Mouse (Mus musculus) left cerebral cortex, postnatal 25 days (tissue): ENCODE measurements at regions not wholly inside any gene's neighbourhood (a gene's known extent, or its start where the extent isn't known, plus 50 kb on each side); places are given as distances from the start of the nearest gene placed in this dataset.

ENCODE experiments used
- DNase-seq, 2 experiments: peaks; one replicate each; pipeline ENCODE4 v3.0.0; 2022; ENCODE audit warnings: low spot score in 2 of 2, mixed read lengths in 1 of 2
- intact Hi-C: fragments of 180-260 bp; cut with DNase I; formaldehyde crosslinking; loops from one replicate; pipeline ENCODE4 v1.15.1; 2025

- intact Hi-C loops = no loop called here
- DNase-seq = peak in 1 of 2 experiments; percentile 37
Measured at GRCm38 (mm10) chr1:34379354-34379753, 60.1 kb downstream of the Ccdc115 start.

DNA sequence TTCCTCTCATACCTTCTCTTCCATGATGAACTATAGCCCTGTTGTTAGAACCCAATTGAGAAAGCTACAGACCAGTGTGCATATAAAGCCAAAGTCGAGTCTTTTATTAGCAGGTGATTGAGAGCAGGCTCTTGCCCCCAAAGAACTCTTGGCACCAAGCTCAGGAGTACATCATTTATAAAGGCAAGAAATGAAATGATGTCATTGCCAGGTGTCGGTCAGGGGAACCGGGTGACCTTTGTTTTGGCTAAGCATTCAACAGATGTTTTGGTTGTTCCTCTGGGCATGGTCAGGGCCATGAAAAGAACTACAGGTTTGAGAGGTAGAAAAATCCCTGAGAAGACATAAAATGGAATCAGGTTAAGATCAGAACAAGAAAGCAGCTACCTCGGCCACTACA lies 61.6 kb downstream of the Ccdc115 start:
- no peak for DNase-seq
- intact Hi-C loops = no loop called here

GRCm38 (mm10) chr1:34375440-34375839 lies 64.0 kb downstream of the Ccdc115 start:
- intact Hi-C loops = no loop called here
- DNase-seq = no peak

DNA sequence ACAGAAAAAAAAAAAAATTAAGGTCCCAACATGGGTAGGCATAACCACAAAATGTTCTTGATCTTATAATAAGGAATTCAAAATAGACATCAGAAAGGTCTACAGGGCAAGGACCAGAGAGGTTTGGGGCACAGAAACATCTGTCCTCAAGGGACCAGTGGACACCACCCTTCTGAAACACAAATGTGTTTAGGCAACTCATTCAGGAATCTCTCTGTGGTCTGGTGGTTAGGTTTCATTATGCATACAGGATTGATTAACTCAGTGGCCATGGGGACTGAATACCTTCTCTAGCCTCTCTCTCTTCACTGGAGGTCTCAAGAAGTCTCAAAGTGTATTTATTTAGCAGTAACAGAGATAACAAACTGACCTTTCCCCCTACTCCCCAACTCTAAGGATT lies 67.8 kb downstream of the Ccdc115 start:
- intact Hi-C loops = no loop called here
- no peak for DNase-seq
